12 mouse cellular contexts compared by ENCODE assay signal in the genomic region with DNA sequence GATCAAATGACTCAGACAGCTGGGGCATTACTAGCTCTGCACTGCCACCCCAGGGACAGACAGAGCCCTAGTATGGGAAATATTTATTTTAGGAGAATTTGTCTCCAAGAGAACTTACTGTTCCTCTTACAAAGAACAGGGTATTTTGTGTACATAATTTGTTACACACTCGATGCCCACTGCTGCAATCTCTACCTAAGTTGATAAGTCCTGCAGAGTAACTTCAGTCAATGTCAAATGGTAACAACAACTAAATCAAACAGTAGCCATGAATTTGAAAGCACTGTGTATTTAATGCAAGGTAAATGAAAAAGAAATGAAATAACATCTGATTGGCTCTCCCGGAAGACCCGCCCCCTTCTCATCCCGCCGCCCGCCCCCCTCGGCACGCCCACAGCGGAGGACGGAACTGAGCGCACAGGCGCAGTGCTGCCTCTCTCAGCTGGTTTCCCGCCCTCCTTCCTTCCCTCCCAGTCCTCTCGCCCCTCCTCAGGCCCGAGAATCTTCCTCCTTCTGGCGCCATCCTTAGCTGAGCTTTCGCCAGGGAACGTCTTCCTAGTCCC. TPM values are rescaled to one million over a fixed set of nuclear protein-coding genes. Genes with fewer than 3 reads are reported as not detected.
DNase-seq lines count a peak whose midpoint lies in the region; ATAC-seq and TF ChIP-seq lines count a peak whose summit lies in the region.
"Not testable (repeated sequence)": the region's sequence is repeated elsewhere in the genome, so short reads cannot be mapped to it uniquely, and the experiment has no call there.
"Had no signal": no experiment of that assay in that cellular context is flagged by ENCODE, and none has a peak within 500 bp of the region (broad histone marks: within the 10 kb centered on the region; RNA-seq: fewer than 3 reads in every experiment).

No protein-coding gene starts in this region.

- not testable (repeated sequence) for H3K9ac ChIP-seq in embryonic facial prominence, embryonic 13.5 days; hindbrain, embryonic 12.5 days; kidney, embryonic 15.5 days; liver, embryonic 14.5 days (replicated peaks); midbrain, embryonic 13.5 days (replicated peaks); neural tube, embryonic 15.5 days (replicated peaks)

- TF ChIP-seq CTCF in liver, embryonic 14.5 days (IDR thresholded peaks at IDR 0.05; ENCODE audit: low read depth): not testable (repeated sequence)

- not testable (repeated sequence) for H3K27ac ChIP-seq in embryonic facial prominence, embryonic 13.5 days; hindbrain, embryonic 12.5 days; kidney, embryonic 15.5 days; liver, embryonic 14.5 days; midbrain, embryonic 13.5 days; neural tube, embryonic 15.5 days (replicated peaks)

- peak; percentile 33; the same call in 1 of the 2 replicates for ATAC-seq in embryonic facial prominence, embryonic 13.5 days (ENCODE audit: insufficient number of reproducible peaks, insufficient read depth, low FRiP score, low TSS enrichment, low read depth)
- ATAC-seq in granulocyte monocyte progenitor cell, adult 5-6 weeks (replicated peaks; ENCODE audit: poor library complexity, severe bottlenecking): peak; percentile 38
- ATAC-seq in hindbrain, embryonic 12.5 days (ENCODE audit: low FRiP score): peak; percentile 35
- ATAC-seq in kidney, embryonic 15.5 days (replicated peaks; ENCODE audit: low FRiP score): peak; percentile 44
- peak; percentile 32 for ATAC-seq in liver, embryonic 14.5 days (ENCODE audit: insufficient read depth)
- ATAC-seq in midbrain, embryonic 13.5 days: peak; percentile 28
- peak; percentile 39; the same call in 1 of the 2 replicates for ATAC-seq in neural tube, embryonic 15.5 days (ENCODE audit: low FRiP score)

- H3K4me1 ChIP-seq in embryonic facial prominence, embryonic 13.5 days; hindbrain, embryonic 12.5 days; kidney, embryonic 15.5 days; liver, embryonic 14.5 days (replicated peaks; ENCODE audit: control insufficient read depth in 2 of 2, insufficient read depth in 2 of 2, low read length in 1 of 2); midbrain, embryonic 13.5 days (replicated peaks); neural tube, embryonic 15.5 days: not testable (repeated sequence)

- peaks cover 15% of the 10 kb centered on the region for H3K9me3 ChIP-seq in embryonic facial prominence, embryonic 13.5 days
- peaks cover 16% of the 10 kb centered on the region for H3K9me3 ChIP-seq in hindbrain, embryonic 12.5 days (replicated peaks)
- H3K9me3 ChIP-seq in kidney, embryonic 15.5 days (replicated peaks): peaks cover 11% of the 10 kb centered on the region
- H3K9me3 ChIP-seq in liver, embryonic 14.5 days (ENCODE audit: control insufficient read depth, low read length); neural tube, embryonic 15.5 days (replicated peaks): not testable (repeated sequence)
- peaks cover 12% of the 10 kb centered on the region for H3K9me3 ChIP-seq in midbrain, embryonic 13.5 days

- DNase-seq in liver, embryonic 14.5 days (ENCODE audit: low read depth in 3 of 3, low spot score in 3 of 3): not testable (repeated sequence)

- not testable (repeated sequence) for H3K4me2 ChIP-seq in embryonic facial prominence, embryonic 13.5 days; hindbrain, embryonic 12.5 days (replicated peaks); kidney, embryonic 15.5 days; liver, embryonic 14.5 days (ENCODE audit: low read depth); midbrain, embryonic 13.5 days (replicated peaks); neural tube, embryonic 15.5 days

- not testable (repeated sequence) for H3K27me3 ChIP-seq in embryonic facial prominence, embryonic 13.5 days; hindbrain, embryonic 12.5 days; kidney, embryonic 15.5 days; liver, embryonic 14.5 days (ENCODE audit: control insufficient read depth, insufficient read depth, low read length); midbrain, embryonic 13.5 days; neural tube, embryonic 15.5 days (replicated peaks)

- TF ChIP-seq EP300 in liver, embryonic 14.5 days (IDR thresholded peaks at IDR 0.05; ENCODE audit: low read depth): not testable (repeated sequence)

- H3K4me3 ChIP-seq in embryonic facial prominence, embryonic 13.5 days; hindbrain, embryonic 12.5 days; kidney, embryonic 15.5 days (replicated peaks); liver, embryonic 14.5 days (ENCODE audit: insufficient read depth in 1 of 2, low read depth in 2 of 2, low read length in 2 of 2); midbrain, embryonic 13.5 days (replicated peaks); neural tube, embryonic 15.5 days (replicated peaks): not testable (repeated sequence)

- H3K36me3 ChIP-seq in embryonic facial prominence, embryonic 13.5 days; hindbrain, embryonic 12.5 days; kidney, embryonic 15.5 days; liver, embryonic 14.5 days (replicated peaks; ENCODE audit: control insufficient read depth, insufficient read depth, low read depth); midbrain, embryonic 13.5 days; neural tube, embryonic 15.5 days: not testable (repeated sequence)

- 84% methylated on average over 11 of the region's 18 CpGs for WGBS in embryonic facial prominence, embryonic 13.5 days
- WGBS in hindbrain, embryonic 12.5 days: 79% methylated on average over 18 of the region's 18 CpGs
- WGBS in kidney, embryonic 15.5 days: 82% methylated on average over 7 of the region's 18 CpGs
- WGBS in liver, embryonic 14.5 days (ENCODE audit: insufficient replicate concordance): 72% methylated on average over 6 of the region's 18 CpGs
- WGBS in midbrain, embryonic 13.5 days: 78% methylated on average over 10 of the region's 18 CpGs
- WGBS in neural tube, embryonic 15.5 days: 85% methylated on average over 16 of the region's 18 CpGs

RNA-seq across cellular contexts. Expression of a gene that starts 32.2 kb away (rescaled TPM):
- polyA plus RNA-seq in embryonic facial prominence, embryonic 13.5 days (2015; fragmentation: Nextera tagmentation; extraction: Ambion mirVana): not detected in 2 replicates
- total RNA-seq in granulocyte monocyte progenitor cell, adult 5-6 weeks (2014; fragmentation: Nextera tagmentation): not detected in 2 replicates
- not detected in 2 replicates for total RNA-seq in granulocyte monocyte progenitor cell, adult 5-6 weeks (2017)
- polyA plus RNA-seq in hindbrain, embryonic 12.5 days (2016; fragmentation: Nextera tagmentation; extraction: Ambion mirVana): not detected in 2 replicates
- not detected in 2 replicates for polyA plus RNA-seq in kidney, embryonic 15.5 days (2015; fragmentation: Nextera tagmentation; extraction: Ambion mirVana)
- polyA plus RNA-seq in liver, embryonic 14.5 days (2012; rRNA removed): not detected in 2 replicates
- not detected in 2 replicates for polyA plus RNA-seq in liver, embryonic 14.5 days (2014; fragmentation: Nextera tagmentation; extraction: Ambion mirVana)
- polyA plus RNA-seq in midbrain, embryonic 13.5 days (2015; fragmentation: Nextera tagmentation; extraction: Ambion mirVana): not detected in 2 replicates
- 0.14 TPM in 1 of 2 replicates, not detected in the other for polyA plus RNA-seq in neural tube, embryonic 15.5 days (2015; fragmentation: Nextera tagmentation; extraction: Ambion mirVana)
- total RNA-seq: adrenal gland, adult 2 months; heart, postnatal 36 days had no signal
- polyA plus RNA-seq: adrenal gland, adult 2 months; erythroblast, embryonic 14.5 days; gonadal fat pad, adult 2 months; myocyte had no signal
